Mouse (Mus musculus): ENCODE results near the gene Scamp4.

The Scamp4 gene

GRCm38 (mm10) chr10:80602698-80603325 is at the start of gene Scamp4, which contains the start of gene Adat3:
Scamp4 (plus strand) TSS chr10:80602872.
Adat3 (plus strand) TSS chr10:80602880.
- peak; percentile 97 for DNase-seq

- DNase-seq: no peak
Measured at GRCm38 (mm10) chr10:80553575-80553974, 49.1 kb upstream of the Scamp4 start.

- no peak for DNase-seq
Measured at GRCm38 (mm10) chr10:80553997-80554396, 48.7 kb upstream of the Scamp4 start.

GRCm38 (mm10) chr10:80557346-80557965 is 45.2 kb upstream of the Scamp4 start:
- DNase-seq: peak; percentile 89

- no peak for DNase-seq
Measured at GRCm38 (mm10) chr10:80559431-80559830, 43.2 kb upstream of the Scamp4 start.

GRCm38 (mm10) chr10:80560621-80561020 is 42.1 kb upstream of the Scamp4 start:
- DNase-seq: no peak

GRCm38 (mm10) chr10:80561116-80561944 is 41.3 kb upstream of the Scamp4 start, which contains the start of gene Rexo1:
Rexo1 (minus strand) TSS chr10:80561560.
- DNase-seq: peak; percentile 96

GRCm38 (mm10) chr10:80566375-80567092 is 36.1 kb upstream of the Scamp4 start:
- DNase-seq: peak; percentile 91

GRCm38 (mm10) chr10:80568876-80569275 is 33.8 kb upstream of the Scamp4 start:
- DNase-seq: no peak

- peak; percentile 87 for DNase-seq
Measured at GRCm38 (mm10) chr10:80569664-80570066, 33.0 kb upstream of the Scamp4 start.

- no peak for DNase-seq
Measured at GRCm38 (mm10) chr10:80570419-80570818, 32.3 kb upstream of the Scamp4 start.

GRCm38 (mm10) chr10:80570871-80571836 is 31.5 kb upstream of the Scamp4 start:
- peak; percentile 68 for DNase-seq

- DNase-seq: no peak
Measured at GRCm38 (mm10) chr10:80572477-80572876, 30.2 kb upstream of the Scamp4 start.

- no peak for DNase-seq
Measured at GRCm38 (mm10) chr10:80573944-80574343, 28.7 kb upstream of the Scamp4 start.

GRCm38 (mm10) chr10:80574896-80575295 is 27.8 kb upstream of the Scamp4 start:
- no peak for DNase-seq

- no peak for DNase-seq
Measured at GRCm38 (mm10) chr10:80575925-80576324, 26.7 kb upstream of the Scamp4 start.

GRCm38 (mm10) chr10:80576351-80577194 is 26.1 kb upstream of the Scamp4 start:
- peak; percentile 70 for DNase-seq

- peak; percentile 99 for DNase-seq
Measured at GRCm38 (mm10) chr10:80577195-80578130, 25.2 kb upstream of the Scamp4 start, which contains the start of gene Klf16. Klf16 (minus strand) TSS chr10:80577321.

- DNase-seq: peak; percentile 93
Measured at GRCm38 (mm10) chr10:80578131-80578750, 24.4 kb upstream of the Scamp4 start.

All from lung, postnatal 10 days (tissue).